Mouse (Mus musculus) liver, postnatal 0 days (tissue): ENCODE data around the gene Dpep1.

ENCODE experiments used
- CTCF ChIP-seq: sonication (generic); IDR thresholded peaks from 2 replicates; pipeline ENCODE4 v1.5.1; 2016; ENCODE audit warnings: antibody characterized with exemption, low read depth
- EP300 ChIP-seq: IDR thresholded peaks from 2 replicates; pipeline ENCODE4 v1.6.1; 2016; ENCODE audit warnings: antibody characterized with exemption, low read depth, mild to moderate bottlenecking

DNA sequence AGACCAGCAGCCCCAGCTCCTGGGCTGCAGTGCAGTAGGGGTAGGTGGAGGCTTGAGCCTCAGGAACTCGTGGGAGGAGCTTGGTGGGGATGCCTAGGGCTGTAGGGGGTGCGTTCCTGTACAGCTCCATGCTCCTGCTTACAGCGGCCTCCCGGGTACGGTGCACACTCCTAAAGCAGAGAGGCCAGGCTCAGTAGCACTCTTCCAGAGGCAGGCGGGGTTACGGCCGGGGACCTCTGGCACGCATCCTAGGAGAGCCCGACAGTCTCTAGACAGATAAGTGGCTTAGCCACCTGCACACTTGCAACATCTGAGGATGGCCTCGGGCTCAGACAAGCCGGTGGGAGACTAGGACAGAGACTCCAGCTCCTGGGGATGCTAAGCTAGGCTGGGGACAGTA, 59.5 kb downstream of the Dpep1 start:
- TF ChIP-seq EP300 (no peak), CTCF (no peak)
